Mouse (Mus musculus) thymus, adult 2 months (tissue): ENCODE data around the gene Chil1. TPM values are rescaled to one million over a fixed set of nuclear protein-coding genes. Genes with fewer than 3 reads are reported as not detected.

Experiments used
- DNase-seq: peaks from one replicate; pipeline ENCODE4 v3.0.0; 2021
- H3K27ac ChIP-seq: fragments of 200-500 bp; 2 replicates; pipeline ENCODE4 v1.5.1; 2012; ENCODE audit warnings: low read length, control low read depth; ENCODE audit not compliant: control insufficient read depth, insufficient read depth
- H3K27me3 ChIP-seq: fragments of 200-500 bp; 2 replicates; pipeline ENCODE4 v1.6.1; 2012; ENCODE audit warnings: mild to moderate bottlenecking, low read length, moderate library complexity, mixed read lengths; ENCODE audit not compliant: control insufficient read depth, insufficient read depth
- H3K36me3 ChIP-seq: fragments of 200-500 bp; 2 replicates; pipeline ENCODE4 v1.6.1; 2012; ENCODE audit warnings: mild to moderate bottlenecking, low read length, moderate library complexity; ENCODE audit not compliant: control insufficient read depth, insufficient read depth
- H3K4me1 ChIP-seq: fragments of 200-500 bp; replicated peaks from 2 replicates; pipeline ENCODE4 v1.6.1; 2012; ENCODE audit warnings: low read length; ENCODE audit not compliant: control insufficient read depth, insufficient read depth
- H3K4me3 ChIP-seq: fragments of 200-500 bp; 2 replicates; pipeline ENCODE4 v1.5.1; 2012; ENCODE audit warnings: mild to moderate bottlenecking, low read length, control low read depth, moderate library complexity; ENCODE audit not compliant: control insufficient read depth, insufficient read depth
- CTCF ChIP-seq: fragments of 200-500 bp; IDR thresholded peaks from 2 replicates; pipeline ENCODE4 v1.5.1; 2012; ENCODE audit warnings: mild to moderate bottlenecking, control low read depth, low read length, moderate library complexity, borderline replicate concordance; ENCODE audit not compliant: control insufficient read depth, poor library complexity, insufficient read depth; ENCODE audit errors: extremely low read depth
- POLR2A ChIP-seq: fragments of 200-500 bp; IDR thresholded peaks from 2 replicates; pipeline ENCODE4 v1.6.1; 2012; ENCODE audit warnings: mild to moderate bottlenecking, low read length, control low read depth, moderate library complexity; ENCODE audit not compliant: control insufficient read depth, poor library complexity, insufficient read depth; ENCODE audit errors: extremely low read depth
- WGBS: fragments of 180-500 bp; shearing (Covaris S2); methylation state at CpG from one replicate; pipeline ENCODE4 v1.1.7; 2018; 5-methylcytosine and 5-hydroxymethylcytosine counted together
- polyA plus RNA-seq: library from polyadenylated mRNA; depleted of rRNA; stranded (reverse); fragments of >200 nt; gene quantifications from 2 replicates; pipeline ENCODE4 v1.2.3, GENCODE M21; 2012; rRNA removed

Gene Chil1
- polyA plus RNA-seq: 9.0 and 9.5 TPM in 2 replicates

- H3K27ac ChIP-seq: no peak within 1 kb of the TSS
- no peak for TF ChIP-seq CTCF
- no peak for TF ChIP-seq POLR2A
- H3K36me3 ChIP-seq: no peaks in the 10 kb centered on the region
- no peak within 1 kb of the TSS for H3K4me3 ChIP-seq
- no peaks in the 10 kb centered on the region for H3K4me1 ChIP-seq
- DNase-seq: no peak
- H3K27me3 ChIP-seq: no peaks in the 10 kb centered on the region
- 93% methylated on average over 4 of the region's 4 CpGs for WGBS
Measured at GRCm38 (mm10) chr1:134182025-134182424, at the start of gene Chil1. Chil1 (plus strand) TSS chr1:134182176.

- H3K27me3 ChIP-seq: no peaks in the 10 kb centered on the region
- H3K4me3 ChIP-seq: no peak overlapping the region
- 83% methylated on average over 11 of the region's 11 CpGs for WGBS
- H3K4me1 ChIP-seq: 0 out of 2 replicates have a peak, but pooled peaks cover 2% of the 10 kb centered on the region
- no peaks in the 10 kb centered on the region for H3K36me3 ChIP-seq
- no peak for DNase-seq
- H3K27ac ChIP-seq: no peak overlapping the region
- no peak for TF ChIP-seq CTCF
- TF ChIP-seq POLR2A: no peak
Measured at GRCm38 (mm10) chr1:134133316-134133715, 48.7 kb upstream of the Chil1 start.

DNA sequence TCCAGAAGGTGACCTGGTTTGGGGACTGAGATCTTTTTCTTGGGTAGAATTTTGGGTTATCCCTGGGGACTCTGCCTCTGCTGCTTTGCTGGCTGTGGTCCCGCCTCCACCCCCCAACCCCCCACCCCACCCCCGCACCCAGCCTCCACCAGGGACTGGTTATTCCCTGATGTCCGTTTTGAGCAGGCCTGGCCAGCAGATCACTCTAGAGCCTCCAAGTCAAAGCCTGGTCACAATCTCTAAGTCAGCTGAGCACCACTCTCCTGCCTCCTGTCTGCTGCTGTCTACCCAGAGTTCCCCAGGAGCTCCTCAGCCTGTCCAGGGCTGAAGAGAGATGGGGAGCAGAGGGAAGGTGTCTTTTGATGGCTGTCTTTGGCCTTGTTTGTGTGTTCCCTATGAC lies 45.6 kb upstream of the Chil1 start:
- TF ChIP-seq POLR2A (no peak), CTCF (no peak)
- Histone ChIP-seq H3K36me3 (no peaks in the 10 kb centered on the region), H3K27ac (no peak overlapping the region), H3K4me3 (no peak overlapping the region), H3K4me1 (0 out of 2 replicates have a peak, but pooled peaks cover 2% of the 10 kb centered on the region), H3K27me3 (no peaks in the 10 kb centered on the region)
- WGBS: 94% methylated on average over 3 of the region's 3 CpGs
- DNase-seq: no peak

- no peak overlapping the region for H3K4me3 ChIP-seq
- no peaks in the 10 kb centered on the region for H3K27me3 ChIP-seq
- no peaks in the 10 kb centered on the region for H3K36me3 ChIP-seq
- 0 out of 2 replicates have a peak, but pooled peaks cover 2% of the 10 kb centered on the region for H3K4me1 ChIP-seq
- no peak overlapping the region for H3K27ac ChIP-seq
- 87% methylated on average over 9 of the region's 9 CpGs for WGBS
- DNase-seq: no peak
- TF ChIP-seq POLR2A: no peak
Measured at GRCm38 (mm10) chr1:134138424-134138823, 43.6 kb upstream of the Chil1 start.

- Histone ChIP-seq H3K36me3 (no peaks in the 10 kb centered on the region), H3K4me3 (no peak overlapping the region), H3K4me1 (no peaks in the 10 kb centered on the region), H3K27me3 (no peaks in the 10 kb centered on the region), H3K27ac (no peak overlapping the region)
- DNase-seq: no peak
- TF ChIP-seq CTCF (no peak), POLR2A (no peak)
- WGBS: 92% methylated on average over 4 of the region's 4 CpGs
Measured at GRCm38 (mm10) chr1:134142363-134142794, 39.6 kb upstream of the Chil1 start.

GRCm38 (mm10) chr1:134146066-134146465 lies 35.9 kb upstream of the Chil1 start:
- Histone ChIP-seq H3K27ac (no peak overlapping the region), H3K4me1 (no peaks in the 10 kb centered on the region), H3K4me3 (no peak overlapping the region), H3K27me3 (no peaks in the 10 kb centered on the region), H3K36me3 (no peaks in the 10 kb centered on the region)
- DNase-seq: no peak
- 93% methylated on average over 8 of the region's 8 CpGs for WGBS
- TF ChIP-seq POLR2A: no peak
- no peak for TF ChIP-seq CTCF

DNA sequence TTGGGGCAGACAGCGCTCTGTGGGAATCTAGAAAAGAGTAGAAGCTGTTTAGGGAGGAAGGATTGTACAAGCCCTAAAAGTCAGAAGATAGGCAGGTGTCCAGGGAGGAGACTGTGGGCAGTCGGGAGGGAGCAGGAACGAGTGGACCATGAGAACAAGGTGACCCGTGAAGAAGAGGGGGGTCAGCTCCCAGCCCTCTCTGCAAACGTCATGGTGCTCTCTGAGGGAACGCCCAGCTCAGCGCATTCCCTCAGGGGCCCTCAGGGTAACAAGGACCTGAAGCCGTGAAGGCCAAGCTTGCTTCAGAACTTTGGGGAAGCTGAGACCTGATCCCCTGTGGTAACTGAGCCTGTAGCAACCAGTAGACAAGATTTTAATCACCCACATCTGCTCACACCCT lies 31.9 kb upstream of the Chil1 start:
- Histone ChIP-seq H3K4me3 (no peak overlapping the region), H3K4me1 (no peaks in the 10 kb centered on the region), H3K36me3 (no peaks in the 10 kb centered on the region), H3K27me3 (no peaks in the 10 kb centered on the region), H3K27ac (no peak overlapping the region)
- no peak for DNase-seq
- 84% methylated on average over 8 of the region's 8 CpGs for WGBS
- no peak for TF ChIP-seq CTCF
